Mouse (Mus musculus) limb, embryonic 11.5 days (tissue): ENCODE results near the gene Spp2. TPM values are rescaled to one million over a fixed set of nuclear protein-coding genes. Genes with fewer than 3 reads are reported as not detected.
"Not testable (repeated sequence)": the region's sequence is repeated elsewhere in the genome, so short reads cannot be mapped to it uniquely, and the experiment has no call there.

Experiments
- ATAC-seq: fragments of 200-750 bp; cut with Nextera tagmentation; 2 replicates; pipeline ENCODE4 v1.8.0; 2017; ENCODE audit warnings: low read depth; ENCODE audit not compliant: insufficient number of reproducible peaks, low FRiP score, low TSS enrichment
- DNase-seq: peaks from one replicate; pipeline ENCODE4 v3.0.0-alpha.2; 2015; ENCODE audit warnings: low spot score
- H3K27ac ChIP-seq: fragments of 300-500 bp; sonication (generic); replicated peaks from 2 replicates; pipeline ENCODE4 v1.5.1; 2014; ENCODE audit warnings: low read depth, mild to moderate bottlenecking, low read length
- H3K27me3 ChIP-seq: fragments of 300-500 bp; sonication (generic); 2 replicates; pipeline ENCODE4 v1.6.1; 2014; ENCODE audit warnings: mild to moderate bottlenecking, low read length, mixed read lengths; ENCODE audit not compliant: control insufficient read depth, insufficient read depth
- H3K36me3 ChIP-seq: fragments of 300-500 bp; sonication (generic); 2 replicates; pipeline ENCODE4 v1.6.1; 2014; ENCODE audit warnings: mild to moderate bottlenecking, low read length, moderate library complexity, mixed read lengths; ENCODE audit not compliant: control insufficient read depth, insufficient read depth
- H3K4me1 ChIP-seq: fragments of 300-500 bp; sonication (generic); 2 replicates; pipeline ENCODE4 v1.6.1; 2014; ENCODE audit warnings: low read length, mixed read lengths; ENCODE audit not compliant: control insufficient read depth, insufficient read depth
- H3K4me2 ChIP-seq: fragments of 300-500 bp; sonication (generic); 2 replicates; pipeline ENCODE4 v1.6.1; 2014; ENCODE audit warnings: low read depth, mild to moderate bottlenecking, moderate library complexity; ENCODE audit not compliant: severe bottlenecking
- H3K4me3 ChIP-seq: fragments of 300-500 bp; sonication (generic); 2 replicates; pipeline ENCODE4 v1.5.1; 2014; ENCODE audit warnings: low read depth, low read length
- H3K9ac ChIP-seq: fragments of 300-500 bp; sonication (generic); 2 replicates; pipeline ENCODE4 v1.6.1; 2014; ENCODE audit warnings: mild to moderate bottlenecking, low read length
- H3K9me3 ChIP-seq: fragments of 300-500 bp; sonication (generic); 2 replicates; pipeline ENCODE4 v1.6.1; 2016; ENCODE audit warnings: low read length; ENCODE audit not compliant: control insufficient read depth
- WGBS: fragments of 180-500 bp; shearing (Covaris S2); extraction: QIAGEN DNeasy Blood & Tissue Kit; methylation state at CpG from one replicate; pipeline ENCODE4 v1.1.7; 2014; 5-methylcytosine and 5-hydroxymethylcytosine counted together
- polyA plus RNA-seq: library from polyadenylated mRNA; unstranded; fragments of >200 nt; fragmentation: Nextera tagmentation; extraction: Ambion mirVana; gene quantifications from 2 replicates; pipeline ENCODE4 v1.2.1, GENCODE M21; 2014

The Spp2 gene
- polyA plus RNA-seq, 1 experiment from 2014 or later = not detected

- ATAC-seq (no peak), DNase-seq (no peak)
- Histone ChIP-seq H3K36me3 (no peaks in the 10 kb centered on the region), H3K4me3 (no peak overlapping the region), H3K27me3 (no peaks in the 10 kb centered on the region), H3K9me3 (no peaks in the 10 kb centered on the region), H3K27ac (no peak overlapping the region), H3K9ac (no peak overlapping the region), H3K4me1 (no peaks in the 10 kb centered on the region), H3K4me2 (no peak overlapping the region)
- 73% methylated on average over 4 of the region's 4 CpGs for WGBS
Observed at GRCm38 (mm10) chr1:88445400-88445799, 38.6 kb downstream of the Spp2 start.

- no peak for DNase-seq
Observed at GRCm38 (mm10) chr1:88446270-88447030, 39.7 kb downstream of the Spp2 start.

DNA sequence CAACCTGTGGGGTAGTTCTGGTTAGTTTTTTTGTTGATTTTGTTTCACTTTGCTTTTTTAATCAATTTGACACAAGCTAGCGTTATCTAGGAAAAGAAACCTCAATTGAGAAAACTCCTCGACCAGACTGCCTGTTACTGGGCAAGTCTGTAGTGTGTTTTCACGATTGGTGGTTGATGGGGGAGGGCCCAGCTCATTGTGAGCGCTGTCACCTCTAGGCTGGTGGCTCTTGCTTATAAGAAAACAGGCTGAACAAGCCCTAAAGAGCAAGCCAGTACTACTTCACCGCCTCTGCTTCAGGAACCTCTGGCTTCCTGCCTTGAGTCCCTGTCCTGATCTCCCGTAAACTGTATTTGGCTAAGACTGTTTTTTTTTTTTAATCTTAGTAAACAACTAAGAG, 40.7 kb downstream of the Spp2 start:
- DNase-seq (no peak), ATAC-seq (no peak)

More at GRCm38 (mm10) chr1:88446270-88447030, 39.7 kb downstream of the Spp2 start:
- no peak for ATAC-seq
- Histone ChIP-seq H3K36me3 (no peaks in the 10 kb centered on the region), H3K4me2 (no peak overlapping the region), H3K27ac (no peak overlapping the region), H3K4me3 (no peak overlapping the region), H3K27me3 (no peaks in the 10 kb centered on the region), H3K9ac (no peak overlapping the region), H3K4me1 (no peaks in the 10 kb centered on the region), H3K9me3 (no peaks in the 10 kb centered on the region)
- WGBS = 76% methylated on average over 16 of the region's 16 CpGs

GRCm38 (mm10) chr1:88448094-88448493, 41.3 kb downstream of the Spp2 start:
- H3K4me3 ChIP-seq, ATAC-seq, H3K9me3 ChIP-seq, H3K36me3 ChIP-seq, H3K9ac ChIP-seq, H3K4me1 ChIP-seq, H3K4me2 ChIP-seq, H3K27ac ChIP-seq, DNase-seq, H3K27me3 ChIP-seq: not testable (repeated sequence)
- WGBS = 81% methylated on average over 3 of the region's 3 CpGs

More for the DNA sequence above, 40.7 kb downstream of the Spp2 start:
- H3K27me3 ChIP-seq = no peaks in the 10 kb centered on the region
- H3K36me3 ChIP-seq = no peaks in the 10 kb centered on the region
- no peak overlapping the region for H3K4me2 ChIP-seq
- H3K4me3 ChIP-seq = no peak overlapping the region
- no peak overlapping the region for H3K9ac ChIP-seq
- H3K27ac ChIP-seq = no peak overlapping the region
- 17% methylated on average over 6 of the region's 6 CpGs for WGBS
- H3K9me3 ChIP-seq = no peaks in the 10 kb centered on the region
- H3K4me1 ChIP-seq = no peaks in the 10 kb centered on the region

DNA sequence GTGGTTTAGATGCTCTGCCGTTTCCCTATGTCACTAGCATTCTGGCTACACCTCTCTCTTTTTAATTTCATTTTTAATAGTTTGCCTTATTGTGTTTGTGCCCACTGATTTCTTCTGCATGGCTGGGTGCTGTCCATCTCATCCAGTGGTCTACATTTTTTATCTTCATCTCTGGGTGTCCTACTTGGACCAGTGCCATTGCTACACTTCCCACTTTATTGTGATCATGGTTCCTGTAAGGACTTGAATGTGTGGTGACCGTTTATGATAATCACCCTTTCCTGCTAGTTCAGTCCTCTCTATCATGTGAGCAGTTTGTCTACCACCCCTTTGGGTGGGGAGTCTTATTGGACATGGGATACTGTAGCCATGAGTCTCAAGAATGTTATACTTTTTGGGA, 43.0 kb downstream of the Spp2 start:
- H3K36me3 ChIP-seq = no peaks in the 10 kb centered on the region
- no peak overlapping the region for H3K27ac ChIP-seq
- no peak overlapping the region for H3K9ac ChIP-seq
- no peak overlapping the region for H3K4me2 ChIP-seq
- no peaks in the 10 kb centered on the region for H3K9me3 ChIP-seq
- no peak overlapping the region for H3K4me3 ChIP-seq
- H3K27me3 ChIP-seq = no peaks in the 10 kb centered on the region
- ATAC-seq = no peak
- WGBS = 84% methylated on average over 2 of the region's 2 CpGs
- no peak for DNase-seq
- H3K4me1 ChIP-seq = no peaks in the 10 kb centered on the region

GRCm38 (mm10) chr1:88450668-88451067, 43.9 kb downstream of the Spp2 start:
- DNase-seq = no peak
- no peaks in the 10 kb centered on the region for H3K27me3 ChIP-seq
- 89% methylated on average over 4 of the region's 4 CpGs for WGBS
- H3K4me2 ChIP-seq = no peak overlapping the region
- H3K9me3 ChIP-seq = no peaks in the 10 kb centered on the region
- no peaks in the 10 kb centered on the region for H3K36me3 ChIP-seq
- ATAC-seq = no peak
- no peak overlapping the region for H3K9ac ChIP-seq
- H3K4me3 ChIP-seq = no peak overlapping the region
- H3K27ac ChIP-seq = no peak overlapping the region
- H3K4me1 ChIP-seq = no peaks in the 10 kb centered on the region

- no peak for DNase-seq
- no peak overlapping the region for H3K4me3 ChIP-seq
- ATAC-seq = no peak
- no peak overlapping the region for H3K9ac ChIP-seq
- H3K9me3 ChIP-seq = no peaks in the 10 kb centered on the region
- H3K4me1 ChIP-seq = no peaks in the 10 kb centered on the region
- no peaks in the 10 kb centered on the region for H3K36me3 ChIP-seq
- WGBS = 91% methylated on average over 6 of the region's 6 CpGs
- no peak overlapping the region for H3K4me2 ChIP-seq
- H3K27me3 ChIP-seq = no peaks in the 10 kb centered on the region
- H3K27ac ChIP-seq = no peak overlapping the region
Observed at GRCm38 (mm10) chr1:88452198-88452597, 45.4 kb downstream of the Spp2 start.

- H3K4me3 ChIP-seq = no peak overlapping the region
- no peaks in the 10 kb centered on the region for H3K36me3 ChIP-seq
- H3K27me3 ChIP-seq = no peaks in the 10 kb centered on the region
- H3K27ac ChIP-seq = no peak overlapping the region
- no peak overlapping the region for H3K9ac ChIP-seq
- no peaks in the 10 kb centered on the region for H3K9me3 ChIP-seq
- no peaks in the 10 kb centered on the region for H3K4me1 ChIP-seq
- no peak overlapping the region for H3K4me2 ChIP-seq
- WGBS = 65% methylated on average over 3 of the region's 3 CpGs
- DNase-seq (no peak), ATAC-seq (no peak)
Observed at GRCm38 (mm10) chr1:88454703-88455102, 47.9 kb downstream of the Spp2 start.

DNA sequence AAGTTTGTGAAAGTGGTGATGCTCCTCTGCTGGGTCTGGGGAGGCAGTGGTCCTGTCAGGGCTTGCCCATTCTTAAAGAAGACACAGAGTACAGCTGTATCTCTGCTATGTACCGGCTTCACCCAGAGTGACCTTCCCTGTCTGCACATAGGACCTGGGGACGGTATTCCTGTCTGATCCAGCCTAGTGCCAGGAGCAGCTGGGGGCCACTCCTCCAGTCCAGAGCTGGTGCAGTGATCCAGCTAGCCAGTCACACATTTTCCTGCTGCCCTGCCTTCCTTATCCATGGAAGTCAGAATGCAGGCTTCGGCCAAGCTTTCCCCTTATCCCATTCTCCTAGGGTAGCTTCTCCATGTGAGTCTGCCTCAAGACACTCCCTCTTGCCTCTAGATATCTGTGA, 49.0 kb downstream of the Spp2 start:
- WGBS = 86% methylated on average over 3 of the region's 3 CpGs
- no peaks in the 10 kb centered on the region for H3K36me3 ChIP-seq
- ATAC-seq (no peak), DNase-seq (no peak)
- no peak overlapping the region for H3K4me3 ChIP-seq
- H3K4me1 ChIP-seq = no peaks in the 10 kb centered on the region
- H3K9me3 ChIP-seq = no peaks in the 10 kb centered on the region
- H3K27me3 ChIP-seq = no peaks in the 10 kb centered on the region
- no peak overlapping the region for H3K4me2 ChIP-seq
- no peak overlapping the region for H3K27ac ChIP-seq
- H3K9ac ChIP-seq = no peak overlapping the region
